Mouse (Mus musculus) lung, embryonic 14.5 days (tissue): ENCODE data around the gene Cbr3. TPM values are rescaled to one million over a fixed set of nuclear protein-coding genes. Genes with fewer than 3 reads are reported as not detected.
"Not testable (repeated sequence)": the region's sequence is repeated elsewhere in the genome, so short reads cannot be mapped to it uniquely, and the experiment has no call there.

ENCODE experiments used
- ATAC-seq: fragments of 200-750 bp; cut with Nextera tagmentation; 2 replicates; pipeline ENCODE4 v1.8.0; 2017; ENCODE audit warnings: mild to moderate bottlenecking, moderate TSS enrichment, moderate library complexity; ENCODE audit not compliant: insufficient read depth
- DNase-seq: peaks from one replicate; pipeline ENCODE4 v3.0.0-alpha.2; 2015
- H3K27ac ChIP-seq: fragments of 300-500 bp; sonication (generic); 2 replicates; pipeline ENCODE4 v1.5.1; 2014; ENCODE audit warnings: low read depth, mild to moderate bottlenecking, moderate library complexity
- H3K27me3 ChIP-seq: fragments of 300-500 bp; sonication (generic); 2 replicates; pipeline ENCODE4 v1.6.1; 2014; ENCODE audit warnings: low read length, control low read depth; ENCODE audit not compliant: insufficient read depth
- H3K36me3 ChIP-seq: fragments of 300-500 bp; sonication (generic); 2 replicates; pipeline ENCODE4 v1.6.1; 2014; ENCODE audit warnings: control low read depth; ENCODE audit not compliant: insufficient read depth
- H3K4me1 ChIP-seq: fragments of 300-500 bp; sonication (generic); 2 replicates; pipeline ENCODE4 v1.6.1; 2014; ENCODE audit warnings: antibody characterized with exemption, control low read depth; ENCODE audit not compliant: insufficient read depth
- H3K4me2 ChIP-seq: fragments of 300-500 bp; sonication (generic); 2 replicates; pipeline ENCODE4 v1.6.1; 2014; ENCODE audit warnings: mild to moderate bottlenecking
- H3K4me3 ChIP-seq: fragments of 300-500 bp; sonication (generic); 2 replicates; pipeline ENCODE4 v1.5.1; 2014; ENCODE audit warnings: low read depth, low read length
- H3K9ac ChIP-seq: fragments of 300-500 bp; sonication (generic); 2 replicates; pipeline ENCODE4 v1.6.1; 2014
- H3K9me3 ChIP-seq: fragments of 300-500 bp; sonication (generic); 2 replicates; pipeline ENCODE4 v1.6.1; 2016; ENCODE audit warnings: low read depth, low read length, control low read depth
- CTCF ChIP-seq: IDR thresholded peaks from 2 replicates; pipeline ENCODE4 v1.5.1; 2016; ENCODE audit warnings: antibody characterized with exemption, low read depth
- WGBS: fragments of 180-500 bp; shearing (Covaris S2); extraction: QIAGEN DNeasy Blood & Tissue Kit; methylation state at CpG from one replicate; pipeline ENCODE4 v1.1.7; 2014; 5-methylcytosine and 5-hydroxymethylcytosine counted together
- polyA plus RNA-seq: library from polyadenylated mRNA; unstranded; fragments of >200 nt; fragmentation: Nextera tagmentation; extraction: Ambion mirVana; gene quantifications from 2 replicates; pipeline ENCODE4 v1.2.1, GENCODE M21; 2014

The Cbr3 gene
- polyA plus RNA-seq, 1 experiment from 2014 or later: 4.4 TPM

DNA sequence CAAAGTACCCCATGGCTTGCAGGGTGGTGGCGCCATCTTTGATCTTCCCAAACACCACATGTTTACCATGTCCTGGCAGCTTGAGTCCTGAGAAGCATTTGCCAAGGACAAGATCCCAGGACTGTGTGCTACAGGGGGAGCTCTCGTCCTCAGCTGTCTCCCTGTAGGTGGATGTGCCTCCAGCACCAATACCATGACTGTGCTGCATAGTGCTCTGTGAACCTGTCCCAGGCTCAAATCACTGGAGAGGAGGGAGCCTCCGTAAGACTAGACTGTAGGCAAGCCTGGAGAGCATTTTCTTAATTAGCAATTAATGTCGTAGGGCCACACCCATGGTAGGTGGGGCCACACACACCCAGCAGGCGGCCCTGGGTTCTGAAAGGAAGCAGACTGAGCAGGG, 6.6 kb upstream of the Cbr3 start:
- H3K4me1 ChIP-seq: no peaks in the 10 kb centered on the region
- DNase-seq: no peak
- no peak overlapping the region for H3K4me2 ChIP-seq
- no peaks in the 10 kb centered on the region for H3K36me3 ChIP-seq
- no peak for TF ChIP-seq CTCF
- H3K4me3 ChIP-seq: no peak overlapping the region
- no peak for ATAC-seq
- H3K9ac ChIP-seq: no peak overlapping the region
- H3K27me3 ChIP-seq: peaks cover 2% of the 10 kb centered on the region; the same call in 1 of the 2 replicates
- WGBS: 79% methylated on average over 5 of the region's 5 CpGs
- no peaks in the 10 kb centered on the region for H3K9me3 ChIP-seq
- H3K27ac ChIP-seq: no peak overlapping the region

DNA sequence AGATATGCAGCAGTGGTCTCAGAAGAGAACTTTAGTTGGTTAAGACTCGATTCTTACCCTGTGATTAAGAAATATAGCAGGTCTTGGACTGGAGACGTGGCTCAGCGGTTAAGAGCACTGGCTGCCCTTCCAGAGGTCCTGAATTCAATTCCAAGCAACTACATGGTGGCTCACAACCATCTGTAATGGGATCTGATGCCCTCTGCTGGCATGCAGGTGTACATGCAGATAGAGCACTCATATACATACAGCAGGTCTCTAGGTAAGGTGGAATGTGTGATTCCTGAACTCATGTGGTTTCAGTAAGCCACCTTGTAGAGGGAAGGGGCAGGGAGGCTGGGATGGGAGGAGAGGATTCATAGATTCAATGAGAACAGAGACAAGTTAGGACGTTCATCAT, 4.8 kb upstream of the Cbr3 start:
- WGBS: 71% methylated on average over 4 of the region's 4 CpGs
- Histone ChIP-seq H3K4me2 (no peak overlapping the region), H3K27ac (no peak overlapping the region), H3K4me3 (no peak overlapping the region), H3K36me3 (no peaks in the 10 kb centered on the region), H3K27me3 (peaks cover 20% of the 10 kb centered on the region), H3K4me1 (no peaks in the 10 kb centered on the region), H3K9ac (no peak overlapping the region), H3K9me3 (no peaks in the 10 kb centered on the region)
- no peak for ATAC-seq
- DNase-seq: no peak
- TF ChIP-seq CTCF: peak; percentile 35; the same call in 1 of the 2 replicates

- Histone ChIP-seq H3K9me3 (no peaks in the 10 kb centered on the region), H3K4me2 (no peak overlapping the region), H3K36me3 (no peaks in the 10 kb centered on the region), H3K9ac (no peak overlapping the region), H3K27ac (no peak overlapping the region), H3K4me3 (no peak overlapping the region), H3K27me3 (peaks cover 30% of the 10 kb centered on the region), H3K4me1 (peaks cover under 1% of the 10 kb centered on the region; the same call in 1 of the 2 replicates)
- no peak for DNase-seq
- WGBS: 62% methylated on average over 9 of the region's 9 CpGs
- no peak for TF ChIP-seq CTCF
- no peak for ATAC-seq
Observed at GRCm38 (mm10) chr16:93679165-93679564, 3.9 kb upstream of the Cbr3 start.

DNA sequence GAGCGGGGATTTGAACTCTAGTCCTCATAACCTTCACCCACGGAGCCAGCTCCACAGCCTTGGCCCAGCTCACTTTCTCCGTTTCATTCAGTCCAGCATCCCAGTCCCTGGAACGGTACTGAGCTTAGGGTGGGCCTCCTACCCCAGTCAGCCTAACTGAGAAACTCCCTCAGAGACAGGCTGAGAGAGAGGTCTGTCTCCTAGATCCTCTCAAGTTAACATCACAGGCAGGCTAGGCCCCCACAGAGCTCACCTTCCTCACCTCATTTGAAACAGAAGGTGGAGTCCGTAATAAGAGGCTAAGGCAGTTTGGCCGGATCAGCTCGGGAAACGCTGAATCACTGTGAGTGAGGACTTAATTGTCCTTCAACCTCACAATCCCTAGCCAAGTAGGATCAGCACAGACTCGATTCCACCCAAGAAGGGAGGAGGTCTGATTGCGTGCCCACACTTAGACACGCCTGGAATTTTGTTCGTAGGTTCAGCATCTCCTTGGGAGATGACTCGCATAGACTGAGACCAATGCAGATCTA, 793 bp upstream of the Cbr3 start:
- ATAC-seq (no peak), DNase-seq (no peak)
- TF ChIP-seq CTCF: no peak
- Histone ChIP-seq H3K27me3 (peaks cover 43% of the 10 kb centered on the region), H3K27ac (no peak overlapping the region), H3K4me3 (peak overlapping the region; percentile 48), H3K9ac (no peak overlapping the region), H3K9me3 (no peaks in the 10 kb centered on the region), H3K4me2 (peak overlapping the region; percentile 96), H3K4me1 (peaks cover 3% of the 10 kb centered on the region; the same call in 1 of the 2 replicates), H3K36me3 (no peaks in the 10 kb centered on the region)
- 20% methylated on average over 13 of the region's 13 CpGs for WGBS

- Histone ChIP-seq H3K4me1 (peaks cover 3% of the 10 kb centered on the region; the same call in 1 of the 2 replicates), H3K36me3 (no peaks in the 10 kb centered on the region), H3K9ac (peak overlapping the region; percentile 51), H3K4me2 (peak overlapping the region; percentile 96), H3K27me3 (peaks cover 43% of the 10 kb centered on the region), H3K4me3 (peak overlapping the region; percentile 48), H3K9me3 (no peaks in the 10 kb centered on the region), H3K27ac (no peak overlapping the region)
- DNase-seq: peak; percentile 60
- under 1% methylated on average over 53 of the region's 53 CpGs for WGBS
- peak; percentile 18 for ATAC-seq
- TF ChIP-seq CTCF: no peak
Observed at GRCm38 (mm10) chr16:93683508-93684236, 657 bp downstream of the Cbr3 start.

DNA sequence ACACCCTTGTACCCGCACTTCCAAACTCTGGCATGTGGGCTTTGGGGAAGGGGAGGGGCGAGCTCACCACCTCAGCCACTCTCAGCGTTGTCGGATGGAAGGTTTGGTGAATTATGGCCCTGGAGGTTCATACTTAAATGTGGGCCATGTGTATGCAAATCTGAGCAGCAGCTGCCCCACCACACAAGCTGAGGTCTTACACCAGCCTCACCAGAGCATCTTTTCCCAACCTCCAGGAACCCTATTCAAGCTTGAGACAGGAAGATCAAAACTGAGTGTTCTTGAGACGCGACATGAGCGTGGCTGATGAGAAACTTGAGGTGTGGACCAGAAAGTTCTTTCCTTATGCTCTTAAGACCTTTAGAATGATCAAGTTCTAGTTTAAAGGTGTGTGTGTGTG, 1.4 kb downstream of the Cbr3 start:
- Histone ChIP-seq H3K36me3 (no peaks in the 10 kb centered on the region), H3K27ac (no peak overlapping the region), H3K9me3 (no peaks in the 10 kb centered on the region), H3K27me3 (peaks cover 43% of the 10 kb centered on the region), H3K4me2 (peak overlapping the region; percentile 96), H3K4me1 (peaks cover 3% of the 10 kb centered on the region; the same call in 1 of the 2 replicates), H3K4me3 (peak overlapping the region; percentile 48), H3K9ac (no peak overlapping the region)
- no peak for ATAC-seq
- no peak for DNase-seq
- 34% methylated on average over 7 of the region's 7 CpGs for WGBS
- no peak for TF ChIP-seq CTCF

- not testable (repeated sequence) for H3K9me3 ChIP-seq, ATAC-seq, H3K27ac ChIP-seq, H3K4me2 ChIP-seq, H3K4me3 ChIP-seq, H3K4me1 ChIP-seq, DNase-seq, H3K36me3 ChIP-seq, H3K9ac ChIP-seq
- WGBS: 93% methylated on average over 3 of the region's 3 CpGs
- peaks cover 43% of the 10 kb centered on the region for H3K27me3 ChIP-seq
Observed at GRCm38 (mm10) chr16:93685783-93686182, 2.8 kb downstream of the Cbr3 start.
